Mouse (Mus musculus) bone marrow, adult 2 months (tissue): ENCODE data around the gene Nlrx1.

Experiments used
- CTCF ChIP-seq: fragments of 200-500 bp; IDR thresholded peaks from 2 replicates; pipeline ENCODE4 v1.5.1; 2011; ENCODE audit warnings: low read length, control low read depth; ENCODE audit not compliant: control insufficient read depth, insufficient read depth
- POLR2A ChIP-seq: fragments of 200-500 bp; IDR thresholded peaks from 2 replicates; pipeline ENCODE4 v1.6.1; 2011; ENCODE audit warnings: low read depth, mild to moderate bottlenecking, control low read depth, low read length, borderline replicate concordance; ENCODE audit not compliant: control insufficient read depth

- TF ChIP-seq CTCF = no peak
- TF ChIP-seq POLR2A = no peak
Measured at GRCm38 (mm10) chr9:44209416-44209815, 59.0 kb downstream of the Nlrx1 start.
